Mouse (Mus musculus) heart, postnatal 25 days (tissue): ENCODE data around the gene Zfp207. TPM values are rescaled to one million over a fixed set of nuclear protein-coding genes. Genes with fewer than 3 reads are reported as not detected.

Experiments
- total RNA-seq, 2 experiments: library from RNA; stranded (reverse); gene quantifications; 2 replicates each; pipeline ENCODE4 v1.2.3; 2021

Zfp207 gene
- total RNA-seq, 2 experiments from 2014 or later: 68.5 to 79.5 TPM

Other genes starting within 250 kb of the Zfp207 start
- 10 to 100 TPM; 25.8 to 29.7 TPM for gene Tefm, start 241.1 kb upstream of the Zfp207 start, total RNA-seq
- 10 to 100 TPM; 10.3 to 15.1 TPM for gene Adap2, start 229.2 kb upstream of the Zfp207 start, total RNA-seq
- 1 to 10 TPM; 5.8 to 6.0 TPM for gene Rnf135, start 199.4 kb upstream of the Zfp207 start, total RNA-seq
- 10 to 100 TPM; 62.4 to 68.1 TPM for gene Rhot1, start 174.3 kb upstream of the Zfp207 start, total RNA-seq
- 1 to 10 TPM; 7.0 to 7.5 TPM for gene Rhbdl3, start 82.4 kb upstream of the Zfp207 start, total RNA-seq
- gene 5730455P16Rik, start 5.2 kb upstream of the Zfp207 start, total RNA-seq: 10 to 100 TPM; 22.1 to 22.9 TPM
- 100 to 1,000 TPM; 104 to 112 TPM for gene Psmd11, start 45.3 kb downstream of the Zfp207 start, total RNA-seq
- gene Cdk5r1, start 93.7 kb downstream of the Zfp207 start, total RNA-seq: 1 to 10 TPM; 1.7 to 2.4 TPM